Mouse (Mus musculus): ENCODE data around the gene Gria4.
A peak's percentile ranks its signal among the peaks of the same experiment; 100 is the strongest.
"Not testable (repeated sequence)": the region's sequence is repeated elsewhere in the genome, so short reads cannot be mapped to it uniquely, and the experiment has no call there.

Gria4 gene

GRCm38 (mm10) chr9:4573596-4573995 is 222.4 kb downstream of the Gria4 start:
- no peak for DNase-seq (ENCODE audit: low spot score in 2 of 2)

GRCm38 (mm10) chr9:4555415-4555959 is 240.5 kb downstream of the Gria4 start:
- DNase-seq (ENCODE audit: low spot score in 2 of 2), result no peak

- DNase-seq (ENCODE audit: low spot score in 2 of 2), result no peak
Measured at GRCm38 (mm10) chr9:4539218-4539617, 256.8 kb downstream of the Gria4 start.

GRCm38 (mm10) chr9:4536514-4537150 is 259.4 kb downstream of the Gria4 start:
- no peak for DNase-seq (ENCODE audit: low spot score in 2 of 2)

- DNase-seq (ENCODE audit: low spot score in 2 of 2), result no peak
Measured at GRCm38 (mm10) chr9:4514563-4514885, 281.5 kb downstream of the Gria4 start.

- DNase-seq (ENCODE audit: low spot score in 2 of 2), result no peak
Measured at GRCm38 (mm10) chr9:4513796-4514562, 282.1 kb downstream of the Gria4 start.

- no peak for DNase-seq (ENCODE audit: low spot score in 2 of 2)
Measured at GRCm38 (mm10) chr9:4506086-4506485, 289.9 kb downstream of the Gria4 start.

- no peak for DNase-seq (ENCODE audit: low spot score in 2 of 2)
Measured at GRCm38 (mm10) chr9:4505087-4505486, 290.9 kb downstream of the Gria4 start.

- DNase-seq (ENCODE audit: low spot score in 2 of 2), result no peak
Measured at GRCm38 (mm10) chr9:4486428-4486827, 309.6 kb downstream of the Gria4 start.

GRCm38 (mm10) chr9:4484502-4484901 is 311.5 kb downstream of the Gria4 start:
- no peak for DNase-seq (ENCODE audit: low spot score in 2 of 2)

GRCm38 (mm10) chr9:4470791-4471190 is 325.2 kb downstream of the Gria4 start:
- no peak for DNase-seq (ENCODE audit: low spot score in 2 of 2)

GRCm38 (mm10) chr9:4459456-4460070 is 336.5 kb downstream of the Gria4 start:
- DNase-seq (ENCODE audit: low spot score in 2 of 2), result no peak

- no peak for DNase-seq (ENCODE audit: low spot score in 2 of 2)
Measured at GRCm38 (mm10) chr9:4458193-4458592, 337.8 kb downstream of the Gria4 start.

- no peak for DNase-seq (ENCODE audit: low spot score in 2 of 2)
Measured at GRCm38 (mm10) chr9:4457644-4458043, 338.4 kb downstream of the Gria4 start.

- no peak for DNase-seq (ENCODE audit: low spot score in 2 of 2)
Measured at GRCm38 (mm10) chr9:4442908-4443307, 353.1 kb downstream of the Gria4 start.

GRCm38 (mm10) chr9:4400801-4401200 is 395.2 kb downstream of the Gria4 start:
- not testable (repeated sequence) for DNase-seq (ENCODE audit: low spot score in 2 of 2)

- DNase-seq (ENCODE audit: low spot score in 2 of 2), result no peak
Measured at GRCm38 (mm10) chr9:4376640-4377120, 419.4 kb downstream of the Gria4 start.

GRCm38 (mm10) chr9:4375828-4376639 is 420.0 kb downstream of the Gria4 start, which contains the start of gene Msantd4:
Gene Msantd4, plus strand, starts transcription at chr9:4376562.
- peak; percentile 95 for DNase-seq (ENCODE audit: low spot score in 2 of 2)
